Mouse (Mus musculus) G1E (cell line): ENCODE results near the gene 2010003K11Rik. TPM values are rescaled to one million over a fixed set of nuclear protein-coding genes. Genes with fewer than 3 reads are reported as not detected.

Source experiments
- ATAC-seq: 2 replicates; pipeline ENCODE4 v1.8.0; 2016; ENCODE audit warnings: mild to moderate bottlenecking; ENCODE audit not compliant: insufficient number of reproducible peaks, poor library complexity, low FRiP score, severe bottlenecking; ENCODE audit errors: extremely low read depth
- DNase-seq: peaks from one replicate; pipeline ENCODE4 v3.0.0; 2012; ENCODE audit warnings: low spot score
- H3K27me3 ChIP-seq: 2 replicates; pipeline ENCODE4 v1.6.1; 2012; ENCODE audit warnings: mild to moderate bottlenecking, low read length, inconsistent platforms; ENCODE audit not compliant: insufficient read depth
- H3K36me3 ChIP-seq: replicated peaks from 2 replicates; pipeline ENCODE3; 2012; ENCODE audit warnings: mild to moderate bottlenecking, inconsistent platforms
- H3K4me1 ChIP-seq: 2 replicates; pipeline ENCODE4 v1.6.1; 2012; ENCODE audit warnings: low read depth, low read length, inconsistent platforms, mixed read lengths; ENCODE audit not compliant: insufficient read depth
- H3K4me3 ChIP-seq: 2 replicates; pipeline ENCODE4 v1.5.1; 2012; ENCODE audit warnings: low read depth, mild to moderate bottlenecking, inconsistent platforms, low read length, moderate library complexity, mixed read lengths
- H3K9me3 ChIP-seq: replicated peaks from 2 replicates; pipeline ENCODE4 v1.6.1; 2012; ENCODE audit warnings: inconsistent platforms
- CTCF ChIP-seq: IDR thresholded peaks from 2 replicates; pipeline ENCODE4 v1.5.1; 2012; ENCODE audit warnings: low read depth, low read length, inconsistent platforms, mixed read lengths
- GATA1 ChIP-seq: IDR thresholded peaks from 2 replicates; pipeline ENCODE4 v1.6.1; 2012; ENCODE audit warnings: borderline replicate concordance, low read length, inconsistent platforms, mixed read lengths
- GATA2 ChIP-seq: IDR thresholded peaks from 2 replicates; pipeline ENCODE4 v1.6.1; 2012; ENCODE audit warnings: low read depth, low read length, inconsistent platforms, borderline replicate concordance
- POLR2AphosphoS5 ChIP-seq: IDR thresholded peaks from 2 replicates; pipeline ENCODE4 v1.6.1; 2012; ENCODE audit warnings: low read depth, low read length, inconsistent platforms; ENCODE audit not compliant: insufficient replicate concordance
- TAL1 ChIP-seq: conservative IDR thresholded peaks from 2 replicates; pipeline ENCODE4 v1.6.1; 2012; ENCODE audit warnings: low read depth, low read length, inconsistent platforms, mixed read lengths
- polyA plus RNA-seq: library from polyadenylated mRNA; stranded (reverse); fragments of >175 nt; gene quantifications from 2 replicates; pipeline ENCODE4 v1.2.3, GENCODE M21; 2012
- total RNA-seq, 2 experiments: library from RNA; stranded (forward) in 1 of 2; stranded (reverse) in 1 of 2; fragments of 200-1000 nt in 1 of 2; fragments of >200 nt in 1 of 2; fragmentation: Nextera tagmentation in 1 of 2; gene quantifications; 2 replicates each; pipeline ENCODE4 v1.2.3; 2014 to 2017

Gene 2010003K11Rik
- total and polyA plus RNA-seq, 3 experiments = 0.11 TPM; not detected in 2

DNA sequence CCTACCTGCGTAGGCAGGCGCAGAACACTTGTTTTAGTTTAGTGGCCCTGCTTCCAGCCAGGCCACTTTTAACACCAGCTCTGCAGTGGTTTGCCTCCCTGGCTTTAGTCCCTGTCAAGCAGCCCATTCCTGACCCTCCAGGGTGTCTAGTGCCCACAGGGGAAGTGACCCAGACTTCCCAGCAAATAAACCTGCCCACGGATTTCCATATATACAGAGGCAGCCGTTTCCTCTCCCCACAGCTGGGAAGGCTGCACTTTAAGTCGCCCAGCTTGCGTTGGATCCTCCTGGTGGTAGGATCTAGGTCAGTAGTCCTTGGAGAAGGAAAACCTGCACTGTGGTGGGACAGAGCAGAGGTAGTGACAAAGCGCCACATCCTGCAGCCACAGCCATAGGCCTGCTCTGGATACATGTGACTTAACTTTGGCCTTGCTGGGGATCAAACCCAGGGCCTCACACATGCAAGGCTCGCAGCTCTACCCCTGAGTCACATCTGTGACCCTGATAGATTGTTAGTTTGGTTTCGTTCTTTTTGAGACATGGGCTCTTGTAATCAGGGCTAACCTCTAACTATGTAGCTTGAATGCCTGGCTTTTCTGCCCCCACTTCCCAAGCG is 7.2 kb downstream of the 2010003K11Rik start:
- peaks cover 40% of the 10 kb centered on the region for H3K27me3 ChIP-seq
- ATAC-seq (no peak), DNase-seq (no peak)
- H3K36me3 ChIP-seq = no peaks in the 10 kb centered on the region
- no peak overlapping the region for H3K4me3 ChIP-seq
- TF ChIP-seq GATA2 (no peak), POLR2AphosphoS5 (no peak), GATA1 (no peak), TAL1 (no peak), CTCF (no peak)
- H3K9me3 ChIP-seq = no peaks in the 10 kb centered on the region
- no peaks in the 10 kb centered on the region for H3K4me1 ChIP-seq

- ATAC-seq (no peak), DNase-seq (no peak)
- Histone ChIP-seq H3K27me3 (peaks cover 32% of the 10 kb centered on the region), H3K4me3 (no peak overlapping the region), H3K36me3 (no peaks in the 10 kb centered on the region), H3K4me1 (no peaks in the 10 kb centered on the region), H3K9me3 (no peaks in the 10 kb centered on the region)
- no peak for TF ChIP-seq GATA2
- no peak for TF ChIP-seq GATA1
- TF ChIP-seq POLR2AphosphoS5 = no peak
- no peak for TF ChIP-seq TAL1
- no peak for TF ChIP-seq CTCF
These were observed 10.5 kb downstream of the 2010003K11Rik start for GRCm38 (mm10) chr19:4487877-4488276.

- Histone ChIP-seq H3K9me3 (no peaks in the 10 kb centered on the region), H3K27me3 (peaks cover 23% of the 10 kb centered on the region), H3K4me1 (no peaks in the 10 kb centered on the region), H3K36me3 (no peaks in the 10 kb centered on the region), H3K4me3 (no peak overlapping the region)
- DNase-seq (no peak), ATAC-seq (no peak)
- TF ChIP-seq GATA2 (no peak), TAL1 (no peak), POLR2AphosphoS5 (no peak), GATA1 (no peak), CTCF (no peak)
These were observed 13.4 kb downstream of the 2010003K11Rik start for GRCm38 (mm10) chr19:4485006-4485405.

- DNase-seq (no peak), ATAC-seq (no peak)
- Histone ChIP-seq H3K36me3 (no peaks in the 10 kb centered on the region), H3K27me3 (peaks cover 8% of the 10 kb centered on the region), H3K4me3 (no peak overlapping the region), H3K9me3 (no peaks in the 10 kb centered on the region), H3K4me1 (no peaks in the 10 kb centered on the region; the same call in 1 of the 2 replicates)
- TF ChIP-seq POLR2AphosphoS5 (no peak), GATA1 (no peak), CTCF (no peak), GATA2 (no peak), TAL1 (no peak)
These were observed 16.1 kb downstream of the 2010003K11Rik start for GRCm38 (mm10) chr19:4482111-4482859.

- Histone ChIP-seq H3K4me1 (no peaks in the 10 kb centered on the region; the same call in 1 of the 2 replicates), H3K36me3 (no peaks in the 10 kb centered on the region), H3K9me3 (peaks cover 5% of the 10 kb centered on the region; the same call in 1 of the 2 replicates), H3K27me3 (peaks cover 10% of the 10 kb centered on the region), H3K4me3 (no peak overlapping the region)
- ATAC-seq = no peak
- DNase-seq = no peak
- no peak for TF ChIP-seq GATA2
- TF ChIP-seq POLR2AphosphoS5 = no peak
- no peak for TF ChIP-seq CTCF
- TF ChIP-seq GATA1 = no peak
- TF ChIP-seq TAL1 = no peak
These were observed 17.1 kb downstream of the 2010003K11Rik start for GRCm38 (mm10) chr19:4481326-4481725.

DNA sequence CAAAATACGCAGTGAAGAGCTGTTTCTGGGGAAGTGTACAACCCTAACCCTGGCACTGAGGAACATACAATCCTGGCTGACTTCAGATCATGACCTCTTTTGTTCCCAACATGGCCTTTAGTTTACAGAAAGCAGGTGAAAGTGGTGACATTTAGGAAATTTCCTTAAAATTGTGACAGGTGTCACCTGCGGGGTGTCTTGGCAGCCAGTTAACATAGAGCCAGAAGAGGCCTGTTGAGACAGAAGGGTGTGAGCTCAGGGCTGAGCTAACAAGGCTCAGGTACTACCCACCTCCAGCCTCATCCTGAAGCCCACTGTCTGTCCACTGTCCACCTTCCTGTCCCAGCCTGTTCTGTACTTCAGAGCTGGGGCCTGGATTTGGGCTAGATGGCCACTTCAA is 18.3 kb downstream of the 2010003K11Rik start:
- Histone ChIP-seq H3K9me3 (peaks cover 5% of the 10 kb centered on the region; the same call in 1 of the 2 replicates), H3K4me1 (no peaks in the 10 kb centered on the region; the same call in 1 of the 2 replicates), H3K4me3 (no peak overlapping the region), H3K36me3 (no peaks in the 10 kb centered on the region), H3K27me3 (peaks cover 10% of the 10 kb centered on the region)
- ATAC-seq (no peak), DNase-seq (no peak)
- TF ChIP-seq CTCF (no peak), GATA1 (no peak), GATA2 (no peak), TAL1 (no peak), POLR2AphosphoS5 (no peak)

- DNase-seq (no peak), ATAC-seq (no peak)
- H3K4me1 ChIP-seq = no peaks in the 10 kb centered on the region; the same call in 1 of the 2 replicates
- peaks cover 10% of the 10 kb centered on the region for H3K27me3 ChIP-seq
- peaks cover 5% of the 10 kb centered on the region; the same call in 1 of the 2 replicates for H3K9me3 ChIP-seq
- TF ChIP-seq TAL1 = no peak
- TF ChIP-seq GATA1 = no peak
- no peak for TF ChIP-seq CTCF
- TF ChIP-seq GATA2 = no peak
- no peak for TF ChIP-seq POLR2AphosphoS5
- H3K36me3 ChIP-seq = no peaks in the 10 kb centered on the region
- H3K4me3 ChIP-seq = no peak overlapping the region
These were observed 20.2 kb downstream of the 2010003K11Rik start for GRCm38 (mm10) chr19:4478190-4478516.
